Mouse (Mus musculus): ENCODE measurements around the gene Unkl. TPM values are rescaled to one million over a fixed set of nuclear protein-coding genes. Genes with fewer than 3 reads are reported as not detected.

Unkl gene
- total RNA-seq, 2 experiments from 2014 or later, result 29.3 to 41.9 TPM

GRCm38 (mm10) chr17:25250181-25250835, 62.1 kb downstream of the Unkl start:
- ATAC-seq (replicated peaks; ENCODE audit: low FRiP score, poor library complexity, severe bottlenecking), result no peak

DNA sequence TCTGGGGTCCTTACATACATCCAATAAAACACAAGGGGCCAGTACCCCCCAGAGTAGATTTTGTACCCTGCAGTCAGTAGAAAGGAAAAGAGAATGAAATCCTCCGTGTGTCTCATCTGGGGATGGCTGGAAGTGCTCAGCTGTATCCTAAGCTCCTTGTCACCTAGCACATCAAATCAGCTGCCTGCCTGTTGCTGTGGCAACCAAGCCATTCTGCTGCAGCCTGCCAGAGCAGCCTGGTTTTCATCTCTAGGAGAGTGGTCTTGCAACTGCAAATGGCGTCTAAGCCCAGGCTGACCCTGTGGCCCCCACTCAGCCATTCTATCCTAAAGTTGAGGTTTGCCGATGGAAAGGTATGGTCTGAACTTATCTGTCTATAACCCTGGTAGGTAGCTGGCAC, 64.4 kb downstream of the Unkl start:
- ATAC-seq (replicated peaks; ENCODE audit: low FRiP score, poor library complexity, severe bottlenecking), result no peak

DNA sequence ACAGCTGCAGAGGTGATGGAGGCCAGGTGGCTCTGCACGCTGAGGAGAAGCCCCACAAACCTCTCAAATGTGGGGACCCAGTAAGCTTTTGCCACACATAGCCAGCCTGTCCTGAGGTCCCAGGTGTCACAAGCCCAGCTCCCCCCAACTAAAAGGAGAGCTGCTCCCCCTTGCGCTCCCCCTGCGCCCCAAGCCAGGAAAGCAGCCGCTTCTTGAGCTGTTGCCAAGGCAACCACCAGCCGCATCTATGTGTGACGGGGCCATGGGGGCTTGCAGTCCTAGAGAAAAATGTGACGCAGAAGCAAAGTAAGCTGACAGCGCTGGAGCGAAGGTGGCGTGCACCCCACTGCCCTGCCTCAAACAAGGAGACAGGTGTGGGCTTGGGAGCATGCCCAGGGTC, 65.6 kb downstream of the Unkl start:
- no peak for ATAC-seq (replicated peaks; ENCODE audit: low FRiP score, poor library complexity, severe bottlenecking)

DNA sequence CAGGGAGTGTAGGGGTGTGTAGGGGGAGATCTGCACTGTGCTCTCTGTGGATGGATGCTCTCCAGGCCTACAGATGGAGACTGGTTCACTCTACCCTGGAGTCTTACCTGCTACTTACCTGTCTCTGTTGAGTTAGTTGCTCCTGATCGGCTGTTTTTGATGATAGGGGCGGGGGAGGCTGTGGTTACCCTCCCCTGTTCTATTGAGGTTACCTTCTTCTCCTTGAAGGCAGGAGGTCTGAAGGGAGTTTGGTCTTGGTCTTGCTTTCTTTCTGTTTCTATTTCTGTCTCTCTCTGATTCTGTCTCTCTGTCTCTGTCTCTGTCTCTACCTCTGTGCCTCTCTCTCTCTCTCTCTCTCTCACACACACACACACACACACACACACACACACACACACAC, 66.9 kb downstream of the Unkl start:
- ATAC-seq (replicated peaks; ENCODE audit: low FRiP score, poor library complexity, severe bottlenecking), result no peak

DNA sequence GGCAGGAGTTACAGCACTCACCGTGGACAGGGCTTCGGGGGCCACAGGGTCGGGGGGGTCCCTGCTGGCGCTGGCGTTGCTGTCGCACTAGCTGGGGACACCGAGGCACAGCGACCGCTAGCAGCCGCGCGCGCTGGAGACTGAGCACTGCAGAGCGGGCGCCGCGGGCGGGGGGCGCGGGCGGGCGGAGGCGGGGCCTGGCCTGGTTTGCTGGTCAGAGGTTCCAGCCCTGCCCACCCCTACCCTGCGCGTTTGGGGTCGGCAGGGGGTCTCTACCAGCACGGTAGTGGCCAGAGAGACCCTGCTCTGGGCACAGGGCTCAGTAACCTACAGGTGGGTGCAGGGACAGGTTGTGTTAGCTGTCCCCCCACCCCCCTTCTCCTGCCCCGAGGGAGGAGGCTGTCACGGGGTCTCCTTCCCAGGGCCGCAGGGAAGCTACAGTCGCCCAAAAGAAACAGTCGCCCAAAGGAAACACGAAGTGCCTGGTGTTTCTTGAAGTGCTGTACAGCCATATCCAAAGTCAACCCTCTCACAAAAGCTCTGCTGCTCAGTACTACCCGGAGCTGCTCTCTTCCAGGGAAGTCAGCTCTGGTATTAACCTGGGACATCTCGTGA, 68.0 kb downstream of the Unkl start, which contains the start of gene Baiap3:
Gene Baiap3 (minus strand): TSS at position 225 of the 615 bp plus-strand sequence.
- ATAC-seq (replicated peaks; ENCODE audit: low FRiP score, poor library complexity, severe bottlenecking), result no peak

- ATAC-seq (replicated peaks; ENCODE audit: low FRiP score, poor library complexity, severe bottlenecking), result no peak
Measured at GRCm38 (mm10) chr17:25257804-25258261, 69.6 kb downstream of the Unkl start.

GRCm38 (mm10) chr17:25264453-25264852, 76.3 kb downstream of the Unkl start:
- ATAC-seq (replicated peaks; ENCODE audit: low FRiP score, poor library complexity, severe bottlenecking), result no peak

- no peak for ATAC-seq (replicated peaks; ENCODE audit: low FRiP score, poor library complexity, severe bottlenecking)
Measured at GRCm38 (mm10) chr17:25270795-25271335, 82.7 kb downstream of the Unkl start.

DNA sequence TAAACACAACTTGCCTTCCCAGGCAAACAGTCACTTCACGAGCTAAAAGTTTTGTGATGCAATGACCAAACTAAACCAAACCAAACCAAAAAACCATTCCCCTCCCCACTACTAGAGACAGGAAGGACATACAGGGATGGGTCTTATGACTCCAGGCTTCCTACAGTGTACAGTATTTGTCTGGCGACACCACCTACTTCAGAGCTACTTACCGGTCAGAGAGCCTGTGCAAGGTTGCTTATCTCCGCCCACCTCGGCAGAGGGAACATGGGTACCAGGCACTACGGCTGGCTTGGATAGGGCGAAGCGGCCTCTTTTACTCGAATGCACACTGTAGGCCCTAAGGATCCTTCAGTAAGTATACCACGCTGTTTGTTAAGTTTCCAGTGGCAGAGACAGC, 84.1 kb downstream of the Unkl start:
- peak; percentile 60 for ATAC-seq (replicated peaks; ENCODE audit: low FRiP score, poor library complexity, severe bottlenecking)

- peak; percentile 67 for ATAC-seq (replicated peaks; ENCODE audit: low FRiP score, poor library complexity, severe bottlenecking)
Measured at GRCm38 (mm10) chr17:25272951-25273705, 84.9 kb downstream of the Unkl start.

GRCm38 (mm10) chr17:25273706-25274501, 85.7 kb downstream of the Unkl start:
- ATAC-seq (replicated peaks; ENCODE audit: low FRiP score, poor library complexity, severe bottlenecking), result peak; percentile 75

DNA sequence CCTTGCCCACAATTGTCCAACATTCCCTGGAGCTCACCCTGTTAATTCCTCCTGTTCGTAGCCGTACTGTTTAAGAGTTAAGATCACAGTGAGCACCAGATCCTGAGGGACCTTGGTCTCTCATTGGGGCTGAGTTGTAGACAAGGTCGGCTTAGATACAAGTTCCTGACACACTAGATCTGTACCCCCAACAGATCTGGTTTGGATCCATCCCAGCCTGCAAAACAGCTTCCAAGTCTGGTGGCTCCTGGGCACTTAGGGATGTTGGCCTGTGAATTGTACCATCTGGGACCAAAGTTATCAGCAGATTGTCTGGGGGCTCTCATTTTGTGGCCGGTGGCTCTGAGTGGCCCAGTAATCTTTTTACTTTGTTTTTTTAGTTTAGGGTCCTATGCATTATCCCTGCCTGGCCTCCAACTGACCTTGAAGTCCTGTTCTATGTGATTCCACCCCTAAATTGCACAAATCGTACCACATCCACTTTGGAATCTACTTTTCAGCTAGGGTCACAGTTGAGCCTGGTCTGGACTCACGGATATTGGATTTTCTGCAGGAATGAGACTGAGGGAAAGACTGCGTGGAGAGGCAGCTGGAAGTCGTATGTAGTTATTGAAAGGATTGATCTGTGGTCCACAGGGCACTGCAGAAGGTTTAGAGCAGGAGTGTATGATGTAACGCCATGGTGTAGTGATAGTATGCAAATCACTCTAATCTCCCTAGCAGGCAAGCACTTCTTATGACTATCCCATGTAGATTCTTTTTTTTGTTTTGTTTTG, 86.6 kb downstream of the Unkl start, which contains the start of gene Ube2i:
Gene Ube2i (minus strand): TSS at position 52 of the 776 bp plus-strand sequence.
- no peak for ATAC-seq (replicated peaks; ENCODE audit: low FRiP score, poor library complexity, severe bottlenecking)

DNA sequence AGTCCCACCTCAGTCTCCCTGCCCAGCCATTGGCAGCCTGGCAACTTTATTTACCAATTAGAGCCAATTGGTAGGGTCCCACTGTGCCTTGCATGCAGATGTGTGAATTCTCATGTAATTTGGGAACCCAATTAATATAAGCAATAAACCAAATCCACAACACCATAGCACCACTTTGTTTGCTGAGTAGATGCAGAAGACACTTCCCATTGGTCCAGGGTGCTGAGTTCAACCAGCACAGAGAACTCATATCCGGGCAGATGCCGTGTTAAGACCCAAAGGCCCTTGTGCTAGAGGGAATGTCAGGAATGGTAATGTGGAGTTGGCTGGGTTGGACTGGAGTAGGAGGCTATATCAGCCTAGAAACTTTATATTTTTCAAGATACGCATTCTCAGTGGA, 87.6 kb downstream of the Unkl start:
- ATAC-seq (replicated peaks; ENCODE audit: low FRiP score, poor library complexity, severe bottlenecking), result no peak

DNA sequence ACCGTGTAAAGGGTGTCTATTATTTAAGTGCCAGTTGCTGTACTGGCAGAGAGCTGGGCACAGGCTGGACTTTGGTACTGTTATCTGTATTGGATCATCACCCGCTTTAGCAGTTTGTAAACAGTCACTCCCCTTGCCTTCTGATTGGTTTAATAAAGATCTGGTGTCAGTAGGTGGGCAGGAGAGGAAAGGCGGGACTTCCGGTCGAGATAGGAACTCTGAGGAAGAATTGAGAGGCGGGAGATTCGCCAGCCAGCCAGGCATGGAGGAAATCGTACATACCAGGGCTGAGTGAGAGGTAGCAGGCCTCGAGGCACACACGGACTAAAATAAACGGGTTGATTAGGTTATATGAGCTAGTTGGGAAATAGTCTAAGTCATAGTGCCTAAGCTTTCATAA, 93.9 kb downstream of the Unkl start:
- peak; percentile 88 for ATAC-seq (replicated peaks; ENCODE audit: low FRiP score, poor library complexity, severe bottlenecking)

Other genes with a start within 250 kb of the Unkl start
- gene Jpt2, start 227.7 kb upstream of the Unkl start, total RNA-seq (2015; ENCODE audit: low replicate concordance), result 33.2 and 39.0 TPM in 2 replicates
- gene Jpt2, start 227.7 kb upstream of the Unkl start, total RNA-seq (2017; ENCODE audit: low replicate concordance), result 21.4 and 25.6 TPM in 2 replicates
- 49.9 and 54.4 TPM in 2 replicates for gene Cramp1l, start 172.6 kb upstream of the Unkl start, total RNA-seq (2015; ENCODE audit: low replicate concordance)
- 38.1 and 53.4 TPM in 2 replicates for gene Cramp1l, start 172.6 kb upstream of the Unkl start, total RNA-seq (2017; ENCODE audit: low replicate concordance)
- 129 and 130 TPM in 2 replicates for gene Ift140, start 172.3 kb upstream of the Unkl start, total RNA-seq (2015; ENCODE audit: low replicate concordance)
- 239 and 264 TPM in 2 replicates for gene Ift140, start 172.3 kb upstream of the Unkl start, total RNA-seq (2017; ENCODE audit: low replicate concordance)
- not detected in 2 replicates for gene Tmem204, start 104.8 kb upstream of the Unkl start, total RNA-seq (2015; ENCODE audit: low replicate concordance)
- not detected in 2 replicates for gene Tmem204, start 104.8 kb upstream of the Unkl start, total RNA-seq (2017; ENCODE audit: low replicate concordance)
- gene Telo2, start 72.4 kb upstream of the Unkl start, total RNA-seq (2015; ENCODE audit: low replicate concordance), result 3.2 and 5.0 TPM in 2 replicates
- gene Telo2, start 72.4 kb upstream of the Unkl start, total RNA-seq (2017; ENCODE audit: low replicate concordance), result 10.5 and 42.6 TPM in 2 replicates
- gene Ptx4, start 67.6 kb upstream of the Unkl start, total RNA-seq (2015; ENCODE audit: low replicate concordance), result not detected in 2 replicates
- not detected in 2 replicates for gene Ptx4, start 67.6 kb upstream of the Unkl start, total RNA-seq (2017; ENCODE audit: low replicate concordance)
- gene Clcn7, start 55.0 kb upstream of the Unkl start, total RNA-seq (2015; ENCODE audit: low replicate concordance), result 17.3 and 23.1 TPM in 2 replicates
- 20.0 and 22.6 TPM in 2 replicates for gene Clcn7, start 55.0 kb upstream of the Unkl start, total RNA-seq (2017; ENCODE audit: low replicate concordance)
- not detected in 2 replicates for gene Ccdc154, start 25.9 kb upstream of the Unkl start, total RNA-seq (2015; ENCODE audit: low replicate concordance)
- 2.6 TPM in 1 of 2 replicates, not detected in the other for gene Ccdc154, start 25.9 kb upstream of the Unkl start, total RNA-seq (2017; ENCODE audit: low replicate concordance)
- gene Gm38655, start 12.9 kb upstream of the Unkl start, total RNA-seq (2015; ENCODE audit: low replicate concordance), result not detected in 2 replicates
- not detected in 2 replicates for gene Gm38655, start 12.9 kb upstream of the Unkl start, total RNA-seq (2017; ENCODE audit: low replicate concordance)
- 5.0 and 7.9 TPM in 2 replicates for gene BC003965, start 3.8 kb upstream of the Unkl start, total RNA-seq (2015; ENCODE audit: low replicate concordance)
- 2.0 and 3.5 TPM in 2 replicates for gene BC003965, start 3.8 kb upstream of the Unkl start, total RNA-seq (2017; ENCODE audit: low replicate concordance)
- gene Gnptg, start 51.7 kb downstream of the Unkl start, total RNA-seq (2015; ENCODE audit: low replicate concordance), result 10.5 and 13.8 TPM in 2 replicates
- 5.8 and 8.4 TPM in 2 replicates for gene Gnptg, start 51.7 kb downstream of the Unkl start, total RNA-seq (2017; ENCODE audit: low replicate concordance)
- 2.9 TPM in 1 of 2 replicates, not detected in the other for gene Tsr3, start 51.8 kb downstream of the Unkl start, total RNA-seq (2015; ENCODE audit: low replicate concordance)
- 3.1 and 6.5 TPM in 2 replicates for gene Tsr3, start 51.8 kb downstream of the Unkl start, total RNA-seq (2017; ENCODE audit: low replicate concordance)
- gene Baiap3, start 68.0 kb downstream of the Unkl start, total RNA-seq (2015; ENCODE audit: low replicate concordance), result not detected in 2 replicates
- gene Baiap3, start 68.0 kb downstream of the Unkl start, total RNA-seq (2017; ENCODE audit: low replicate concordance), result not detected in 2 replicates
- 197 and 220 TPM in 2 replicates for gene Ube2i, start 86.2 kb downstream of the Unkl start, total RNA-seq (2015; ENCODE audit: low replicate concordance)
- 152 and 166 TPM in 2 replicates for gene Ube2i, start 86.2 kb downstream of the Unkl start, total RNA-seq (2017; ENCODE audit: low replicate concordance)
- gene Prss34, start 110.0 kb downstream of the Unkl start, total RNA-seq (2015; ENCODE audit: low replicate concordance), result 101 and 104 TPM in 2 replicates
- gene Prss34, start 110.0 kb downstream of the Unkl start, total RNA-seq (2017; ENCODE audit: low replicate concordance), result 38.0 and 42.1 TPM in 2 replicates
- 2.5 TPM in 1 of 2 replicates, not detected in the other for gene Prss28, start 120.2 kb downstream of the Unkl start, total RNA-seq (2015; ENCODE audit: low replicate concordance)
- gene Prss28, start 120.2 kb downstream of the Unkl start, total RNA-seq (2017; ENCODE audit: low replicate concordance), result not detected in 2 replicates
- gene Prss29, start 130.3 kb downstream of the Unkl start, total RNA-seq (2015; ENCODE audit: low replicate concordance), result not detected in 2 replicates
- gene Prss29, start 130.3 kb downstream of the Unkl start, total RNA-seq (2017; ENCODE audit: low replicate concordance), result not detected in 2 replicates
- gene Tpsab1, start 157.2 kb downstream of the Unkl start, total RNA-seq (2015; ENCODE audit: low replicate concordance), result not detected in 2 replicates
- not detected in 2 replicates for gene Tpsab1, start 157.2 kb downstream of the Unkl start, total RNA-seq (2017; ENCODE audit: low replicate concordance)
- gene Tpsb2, start 177.9 kb downstream of the Unkl start, total RNA-seq (2015; ENCODE audit: low replicate concordance), result not detected in 2 replicates
- gene Tpsb2, start 177.9 kb downstream of the Unkl start, total RNA-seq (2017; ENCODE audit: low replicate concordance), result not detected in 2 replicates
- gene Tpsg1, start 180.9 kb downstream of the Unkl start, total RNA-seq (2015; ENCODE audit: low replicate concordance), result not detected in 2 replicates
- gene Tpsg1, start 180.9 kb downstream of the Unkl start, total RNA-seq (2017; ENCODE audit: low replicate concordance), result not detected in 2 replicates
- gene Cacna1h, start 245.4 kb downstream of the Unkl start, total RNA-seq (2015; ENCODE audit: low replicate concordance), result 10.5 TPM in 1 of 2 replicates, not detected in the other
- gene Cacna1h, start 245.4 kb downstream of the Unkl start, total RNA-seq (2017; ENCODE audit: low replicate concordance), result 0.91 and 2.3 TPM in 2 replicates

Measured in erythroid progenitor cell, adult 5-6 weeks (primary cell).